ENCODE assay signal across 26 mouse cellular contexts in the genomic region with DNA sequence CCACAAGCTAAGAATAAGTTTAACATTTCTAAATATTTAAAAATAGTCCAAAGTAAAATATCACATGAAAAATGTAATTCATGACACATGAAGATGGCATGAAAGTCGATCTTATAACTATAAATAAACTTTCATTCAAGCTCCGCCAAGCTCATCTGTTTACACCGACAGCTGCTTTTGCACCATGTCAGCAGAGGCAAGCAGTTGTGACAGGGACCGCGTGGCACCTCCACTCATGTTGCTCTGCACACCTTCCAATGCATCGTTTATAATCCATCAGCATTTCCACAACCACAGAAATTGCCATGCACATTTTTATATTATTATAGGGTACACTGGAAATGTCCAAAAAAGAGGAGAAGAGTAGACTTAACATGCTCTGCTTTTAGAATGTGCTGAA.
"Had no signal": no experiment of that assay in that cellular context is flagged by ENCODE, and none has a peak within 500 bp of the region (broad histone marks: within the 10 kb centered on the region; RNA-seq: fewer than 3 reads in every experiment).

No protein-coding gene starts in this region.

- H3K27me3 ChIP-seq: heart, embryonic 13.5 days; heart, embryonic 15.5 days; hindbrain, embryonic 13.5 days; hindbrain, embryonic 15.5 days; kidney, embryonic 15.5 days; limb, embryonic 13.5 days; limb, embryonic 15.5 days; liver, embryonic 12.5 days had no signal

- H3K27ac ChIP-seq: heart, adult 2 months; heart, embryonic 13.5 days; heart, embryonic 15.5 days; hindbrain, embryonic 13.5 days; hindbrain, embryonic 15.5 days; hindbrain, postnatal 0 days; kidney, embryonic 15.5 days; kidney, postnatal 0 days; limb, embryonic 13.5 days; limb, embryonic 15.5 days; liver, embryonic 12.5 days; liver, embryonic 14.5 days had no signal

- ATAC-seq: hindbrain, postnatal 0 days; intestine, embryonic 16.5 days; liver, embryonic 12.5 days had no signal

- H3K4me3 ChIP-seq: heart, adult 2 months; heart, embryonic 13.5 days; heart, embryonic 15.5 days; hindbrain, embryonic 13.5 days; hindbrain, embryonic 15.5 days; kidney, embryonic 15.5 days; limb, embryonic 13.5 days; limb, embryonic 15.5 days; liver, embryonic 12.5 days had no signal

- H3K36me3 ChIP-seq: heart, embryonic 13.5 days; heart, embryonic 15.5 days; hindbrain, embryonic 13.5 days; hindbrain, embryonic 15.5 days; kidney, embryonic 15.5 days; limb, embryonic 13.5 days; limb, embryonic 15.5 days; liver, embryonic 12.5 days had no signal

- H3K4me2 ChIP-seq: heart, embryonic 11.5 days; heart, embryonic 13.5 days; heart, embryonic 15.5 days; hindbrain, embryonic 13.5 days; hindbrain, embryonic 15.5 days; kidney, embryonic 15.5 days; limb, embryonic 13.5 days; limb, embryonic 15.5 days; liver, embryonic 12.5 days had no signal

- H3K4me1 ChIP-seq: heart, embryonic 13.5 days; heart, embryonic 15.5 days; hindbrain, embryonic 13.5 days; hindbrain, embryonic 15.5 days; kidney, embryonic 15.5 days; limb, embryonic 13.5 days; limb, embryonic 15.5 days; liver, embryonic 12.5 days had no signal

- H3K9me3 ChIP-seq: heart, embryonic 13.5 days; heart, embryonic 15.5 days; kidney, embryonic 15.5 days; limb, embryonic 15.5 days; liver, embryonic 12.5 days had no signal

- H3K9ac ChIP-seq: heart, embryonic 13.5 days; heart, embryonic 15.5 days; hindbrain, embryonic 13.5 days; hindbrain, embryonic 15.5 days; kidney, embryonic 15.5 days; limb, embryonic 13.5 days; limb, embryonic 15.5 days; liver, embryonic 12.5 days; liver, embryonic 14.5 days had no signal

- DNase-seq: gastrocnemius, postnatal 36 days; heart, adult 11 months; heart, adult 2 months; heart, postnatal 14 days; heart, postnatal 36 days; kidney, adult 11 months; kidney, adult 2 months; kidney, adult 9 months; kidney, postnatal 14 days; kidney, postnatal 36 days; layer of hippocampus, adult 9-11 months; layer of hippocampus, postnatal 36 days; left cerebral cortex, postnatal 4 days had no signal
